In genomic region chr9:40116645-40117286, GRCm38 (mm10) we compare ENCODE assay signal across 8 mouse cellular contexts. TPM values are rescaled to one million over a fixed set of nuclear protein-coding genes. Genes with fewer than 3 reads are reported as not detected.
DNase-seq lines count a peak whose midpoint lies in the region; ATAC-seq lines count a peak whose summit lies in the region.
"Had no signal": no experiment of that assay in that cellular context is flagged by ENCODE, and none has a peak within 500 bp of the region (broad histone marks: within the 10 kb centered on the region; RNA-seq: fewer than 3 reads in every experiment).

No protein-coding gene starts in this region.

- intact Hi-C loops in heart, postnatal 14 days (cut with DNase I): no loop called here

- DNase-seq in adrenal gland, adult 8-10 months: peak; percentile 64
- peak; percentile 25 for DNase-seq in c-Kit-positive CD71-negative TER-119-negative erythroid progenitor cells, embryonic 14.5 days (ENCODE audit: low read depth)
- DNase-seq in heart, postnatal 14 days: peak; percentile 73 to 75
- DNase-seq in lung, adult 18-20 months: peak; percentile 49 to 62
- DNase-seq in telencephalon, adult 2 months (ENCODE audit: low read depth, low spot score): peak; percentile 17
- DNase-seq in cerebellum, adult 8-10 months: no peak

- no peak for ATAC-seq in activated CD4-positive, CD25-positive, alpha-beta regulatory T cell, adult 4 months

RNA-seq across cellular contexts. Expression of gene Olfr984, which starts 2.8 kb away (rescaled TPM):
- not detected for total RNA-seq in adrenal gland, adult 8-10 months (2022)
- total RNA-seq in heart, postnatal 14 days (2021): not detected
- polyA plus RNA-seq in activated CD4-positive, CD25-positive, alpha-beta regulatory T cell, adult 4 months (2017; shearing (Covaris generic)): under 1 TPM in 1 of 2 experiments, not detected in 1; 0.08 TPM
- polyA plus RNA-seq: neural tube, embryonic 11.5 days had no signal

RNA-seq across cellular contexts. Expression of gene Olfr985, which starts 13.2 kb away (rescaled TPM):
- under 1 TPM in 1 of 4 experiments, not detected in 3; 0.23 TPM for total RNA-seq in adrenal gland, adult 8-10 months (2022)
- not detected for total RNA-seq in heart, postnatal 14 days (2021)
- polyA plus RNA-seq in activated CD4-positive, CD25-positive, alpha-beta regulatory T cell, adult 4 months (2017; shearing (Covaris generic)): not detected
- polyA plus RNA-seq: neural tube, embryonic 11.5 days had no signal

RNA-seq across cellular contexts. Expression of gene Olfr983, which starts 23.4 kb away (rescaled TPM):
- not detected for total RNA-seq in adrenal gland, adult 8-10 months (2022)
- total RNA-seq in heart, postnatal 14 days (2021): not detected
- not detected for polyA plus RNA-seq in activated CD4-positive, CD25-positive, alpha-beta regulatory T cell, adult 4 months (2017; shearing (Covaris generic))
- polyA plus RNA-seq: neural tube, embryonic 11.5 days had no signal

RNA-seq across cellular contexts. Expression of gene Tmem225, which starts 31.2 kb away (rescaled TPM):
- not detected for total RNA-seq in adrenal gland, adult 8-10 months (2022)
- not detected for total RNA-seq in heart, postnatal 14 days (2021)
- polyA plus RNA-seq in activated CD4-positive, CD25-positive, alpha-beta regulatory T cell, adult 4 months (2017; shearing (Covaris generic)): not detected
- polyA plus RNA-seq: neural tube, embryonic 11.5 days had no signal

RNA-seq across cellular contexts. Expression of gene Olfr982, which starts 43.1 kb away (rescaled TPM):
- total RNA-seq in adrenal gland, adult 8-10 months (2022): not detected
- not detected for total RNA-seq in heart, postnatal 14 days (2021)
- polyA plus RNA-seq in activated CD4-positive, CD25-positive, alpha-beta regulatory T cell, adult 4 months (2017; shearing (Covaris generic)): not detected
- polyA plus RNA-seq: neural tube, embryonic 11.5 days had no signal
